Comparison of ENCODE assay signal across 9 mouse cellular contexts in genomic region chr1:155140076-155140475, GRCm38 (mm10). TPM values are rescaled to one million over a fixed set of nuclear protein-coding genes. Genes with fewer than 3 reads are reported as not detected.
DNase-seq lines count a peak whose midpoint lies in the region; ATAC-seq lines count a peak whose summit lies in the region.
"Had no signal": no experiment of that assay in that cellular context is flagged by ENCODE, and none has a peak within 500 bp of the region (broad histone marks: within the 10 kb centered on the region; RNA-seq: fewer than 3 reads in every experiment).

No protein-coding gene starts in this region.

- H3K4me2 ChIP-seq in kidney, embryonic 16.5 days (replicated peaks; ENCODE audit: low read depth, low read length) = no peak overlapping the region
- H3K4me2 ChIP-seq: limb, embryonic 13.5 days had no signal

- DNase-seq in kidney, adult 18-20 months = peak; percentile 69
- DNase-seq in NIH3T3 (ENCODE audit: low read depth) = peak; percentile 69
- DNase-seq in cerebellum, adult 8-10 months = peak; percentile 79
- peak; percentile 72 for DNase-seq in heart, postnatal 36 days
- peak; percentile 72 to 83 for DNase-seq in left cerebral cortex, adult 18-20 months (ENCODE audit: low spot score in 2 of 2)
- peak; percentile 54 for DNase-seq in retina, embryonic 14.5 days (ENCODE audit: low spot score)
- DNase-seq in Muller cell, postnatal 12 days (ENCODE audit: inconsistent ontology term) = no peak

- H3K27me3 ChIP-seq in kidney, embryonic 16.5 days (ENCODE audit: insufficient read depth, low read length) = no peaks in the 10 kb centered on the region
- H3K27me3 ChIP-seq: limb, embryonic 13.5 days had no signal

- intact Hi-C loops in heart, postnatal 36 days (cut with DNase I) = loop anchor here (1.0 to 2.0 kb wide), 3 partner anchors 41 to 91 kb away; partner anchors contain the start of gene Ier5

- H3K4me3 ChIP-seq in kidney, embryonic 16.5 days (ENCODE audit: low read length) = no peak overlapping the region
- H3K4me3 ChIP-seq: limb, embryonic 13.5 days had no signal

- WGBS in kidney, embryonic 16.5 days = 65% methylated on average over 2 of the region's 2 CpGs

- no peak overlapping the region for H3K27ac ChIP-seq in kidney, embryonic 16.5 days (ENCODE audit: low read length)
- H3K27ac ChIP-seq: limb, embryonic 13.5 days had no signal

- peaks cover 4% of the 10 kb centered on the region for H3K4me1 ChIP-seq in kidney, embryonic 16.5 days (ENCODE audit: insufficient read depth, low read length)

- no peaks in the 10 kb centered on the region for H3K9me3 ChIP-seq in kidney, embryonic 16.5 days (ENCODE audit: low read length)
- H3K9me3 ChIP-seq: limb, embryonic 13.5 days had no signal

- H3K36me3 ChIP-seq in kidney, embryonic 16.5 days (ENCODE audit: insufficient read depth, low read length) = no peaks in the 10 kb centered on the region

- no peak overlapping the region for H3K9ac ChIP-seq in kidney, embryonic 16.5 days (replicated peaks; ENCODE audit: low read length)
- H3K9ac ChIP-seq: limb, embryonic 13.5 days had no signal

- no peak for ATAC-seq in kidney, embryonic 16.5 days (ENCODE audit: low FRiP score, low TSS enrichment)

RNA-seq across cellular contexts. Expression of gene Mr1, which starts 6.5 kb away (rescaled TPM):
- polyA plus RNA-seq in kidney, embryonic 16.5 days (2015; fragmentation: Nextera tagmentation; extraction: Ambion mirVana) = 7.1 and 8.6 TPM in 2 replicates
- 1 to 10 TPM; 6.4 to 8.5 TPM for total RNA-seq in heart, postnatal 36 days (2021)
- total RNA-seq in left cerebral cortex, adult 18-20 months (2021) = 1 to 10 TPM; 3.2 to 3.6 TPM

RNA-seq across cellular contexts. Expression of gene Stx6, which starts 18.4 kb away (rescaled TPM):
- polyA plus RNA-seq in kidney, embryonic 16.5 days (2015; fragmentation: Nextera tagmentation; extraction: Ambion mirVana) = 70.9 and 78.0 TPM in 2 replicates
- total RNA-seq in heart, postnatal 36 days (2021) = 10 to 100 TPM; 19.9 to 23.8 TPM
- total RNA-seq in left cerebral cortex, adult 18-20 months (2021) = 100 to 1,000 TPM; 116 to 119 TPM

RNA-seq across cellular contexts. Expression of gene Ier5, which starts 40.6 kb away (rescaled TPM):
- polyA plus RNA-seq in kidney, embryonic 16.5 days (2015; fragmentation: Nextera tagmentation; extraction: Ambion mirVana) = 4.4 and 5.3 TPM in 2 replicates
- total RNA-seq in heart, postnatal 36 days (2021) = 10 to 100 TPM; 13.2 to 15.5 TPM
- 10 to 100 TPM; 76.3 to 83.2 TPM for total RNA-seq in left cerebral cortex, adult 18-20 months (2021)

Comparison
In these comparisons a context has a peak if more than half of its experiments do, and no peak if none do; other contexts are left out.
1. RNA of gene Stx6, which starts 18.4 kb away (total RNA-seq): 116 to 119 TPM in left cerebral cortex, adult 18-20 months; 19.9 to 23.8 TPM in heart, postnatal 36 days; every median in the first group is over 4 times any median in the second.
2. RNA of gene Ier5, which starts 40.6 kb away (total RNA-seq): 76.3 to 83.2 TPM in left cerebral cortex, adult 18-20 months; 13.2 to 15.5 TPM in heart, postnatal 36 days; every median in the first group is over 4 times any median in the second.